Mouse (Mus musculus) hindbrain, embryonic 16.5 days (tissue): Measurements from ENCODE around the gene Cic. TPM values are rescaled to one million over a fixed set of nuclear protein-coding genes. Genes with fewer than 3 reads are reported as not detected.
"Not testable (repeated sequence)": the region's sequence is repeated elsewhere in the genome, so short reads cannot be mapped to it uniquely, and the experiment has no call there.

Experiments used
- ATAC-seq: fragments of 200-750 bp; cut with Nextera tagmentation; 2 replicates; pipeline ENCODE4 v1.8.0; 2017; ENCODE audit warnings: moderate TSS enrichment, moderate library complexity
- H3K27ac ChIP-seq: fragments of 300-500 bp; sonication (generic); 2 replicates; pipeline ENCODE4 v1.5.1; 2014; ENCODE audit warnings: low read depth, mild to moderate bottlenecking, control low read depth, low read length, moderate library complexity
- H3K27me3 ChIP-seq: fragments of 300-500 bp; sonication (generic); replicated peaks from 2 replicates; pipeline ENCODE4 v1.6.1; 2014; ENCODE audit warnings: low read length; ENCODE audit not compliant: control insufficient read depth, insufficient read depth
- H3K36me3 ChIP-seq: fragments of 300-500 bp; sonication (generic); 2 replicates; pipeline ENCODE4 v1.6.1; 2014; ENCODE audit warnings: mild to moderate bottlenecking, low read length, moderate library complexity, mixed read lengths; ENCODE audit not compliant: control insufficient read depth, insufficient read depth
- H3K4me1 ChIP-seq: fragments of 300-500 bp; sonication (generic); 2 replicates; pipeline ENCODE4 v1.6.1; 2014; ENCODE audit warnings: low read depth, low read length; ENCODE audit not compliant: control insufficient read depth, insufficient read depth
- H3K4me2 ChIP-seq: fragments of 300-500 bp; sonication (generic); 2 replicates; pipeline ENCODE4 v1.6.1; 2014; ENCODE audit warnings: mild to moderate bottlenecking, low read length, control low read depth, moderate library complexity
- H3K4me3 ChIP-seq: fragments of 300-500 bp; sonication (generic); 2 replicates; pipeline ENCODE4 v1.5.1; 2014; ENCODE audit warnings: mild to moderate bottlenecking, low read length, control low read depth, moderate library complexity
- H3K9ac ChIP-seq: fragments of 300-500 bp; sonication (generic); 2 replicates; pipeline ENCODE4 v1.6.1; 2014; ENCODE audit warnings: low read depth, mild to moderate bottlenecking, control low read depth, low read length, moderate library complexity
- H3K9me3 ChIP-seq: fragments of 300-500 bp; sonication (generic); 2 replicates; pipeline ENCODE4 v1.6.1; 2014; ENCODE audit warnings: mild to moderate bottlenecking, low read length, moderate library complexity; ENCODE audit not compliant: control insufficient read depth
- WGBS: fragments of 180-500 bp; shearing (Covaris S2); extraction: QIAGEN DNeasy Blood & Tissue Kit; methylation state at CpG from one replicate; pipeline ENCODE4 v1.1.7; 2014; 5-methylcytosine and 5-hydroxymethylcytosine counted together
- polyA plus RNA-seq: library from polyadenylated mRNA; unstranded; fragments of >200 nt; fragmentation: Nextera tagmentation; extraction: Ambion mirVana; gene quantifications from 2 replicates; pipeline ENCODE4 v1.2.1, GENCODE M21; 2015

Cic gene
- polyA plus RNA-seq, 1 experiment from 2014 or later, result 36.4 TPM

- H3K36me3 ChIP-seq, result no peaks in the 10 kb centered on the region
- ATAC-seq, result peak; percentile 98
- H3K9me3 ChIP-seq, result no peaks in the 10 kb centered on the region
- peak within 1 kb of the TSS; percentile 96 for H3K4me2 ChIP-seq
- H3K27ac ChIP-seq, result peak within 1 kb of the TSS; percentile 88
- WGBS, result 1% methylated on average over 51 of the region's 52 CpGs
- peaks cover 22% of the 10 kb centered on the region for H3K4me1 ChIP-seq
- H3K27me3 ChIP-seq, result peaks cover 24% of the 10 kb centered on the region
- H3K9ac ChIP-seq, result peak within 1 kb of the TSS; percentile 89
- H3K4me3 ChIP-seq, result peak within 1 kb of the TSS; percentile 73
Observed at GRCm38 (mm10) chr7:25316532-25317445, 49.3 kb downstream of the Cic start, which contains the start of gene Megf8. Gene Megf8, plus strand, starts transcription at chr7:25317164.

- no peak for ATAC-seq
- 12% methylated on average over 21 of the region's 21 CpGs for WGBS
Observed at GRCm38 (mm10) chr7:25317446-25317999, 50.0 kb downstream of the Cic start.

GRCm38 (mm10) chr7:25322058-25322484 lies 54.6 kb downstream of the Cic start:
- H3K4me3 ChIP-seq, result no peak overlapping the region
- H3K27ac ChIP-seq, result 0 out of 2 replicates have a peak overlapping the region, but pooled peaks have one; percentile 8
- no peaks in the 10 kb centered on the region for H3K9me3 ChIP-seq
- no peak for ATAC-seq
- H3K4me2 ChIP-seq, result 0 out of 2 replicates have a peak overlapping the region, but pooled peaks have one; percentile 18
- 0 out of 2 replicates have a peak, but pooled peaks cover 2% of the 10 kb centered on the region for H3K36me3 ChIP-seq
- 8% methylated on average over 6 of the region's 6 CpGs for WGBS
- H3K9ac ChIP-seq, result no peak overlapping the region
- peaks cover 14% of the 10 kb centered on the region for H3K4me1 ChIP-seq
- H3K27me3 ChIP-seq, result no peaks in the 10 kb centered on the region

More at GRCm38 (mm10) chr7:25317446-25317999, 50.0 kb downstream of the Cic start:
- Histone ChIP-seq H3K4me1 (peaks cover 26% of the 10 kb centered on the region), H3K4me3 (peak overlapping the region; percentile 73), H3K9me3 (no peaks in the 10 kb centered on the region), H3K27me3 (peaks cover 16% of the 10 kb centered on the region), H3K9ac (peak overlapping the region; percentile 89), H3K27ac (peak overlapping the region; percentile 88), H3K36me3 (no peaks in the 10 kb centered on the region), H3K4me2 (peak overlapping the region; percentile 96)

- Histone ChIP-seq H3K9ac (no peak overlapping the region), H3K4me3 (no peak overlapping the region), H3K4me1 (peaks cover 9% of the 10 kb centered on the region), H3K36me3 (peaks cover 6% of the 10 kb centered on the region; the same call in 1 of the 2 replicates), H3K9me3 (no peaks in the 10 kb centered on the region), H3K27ac (no peak overlapping the region), H3K4me2 (no peak overlapping the region), H3K27me3 (no peaks in the 10 kb centered on the region)
- ATAC-seq, result no peak
- 89% methylated on average over 2 of the region's 2 CpGs for WGBS
Observed at GRCm38 (mm10) chr7:25323219-25323618, 55.7 kb downstream of the Cic start.

- not testable (repeated sequence) for H3K27me3 ChIP-seq, ATAC-seq, H3K4me1 ChIP-seq, H3K27ac ChIP-seq, H3K4me2 ChIP-seq, H3K9ac ChIP-seq, H3K9me3 ChIP-seq, H3K4me3 ChIP-seq
- peaks cover 19% of the 10 kb centered on the region; the same call in 1 of the 2 replicates for H3K36me3 ChIP-seq
- 90% methylated on average over 5 of the region's 6 CpGs for WGBS
Observed at GRCm38 (mm10) chr7:25325431-25325830, 57.9 kb downstream of the Cic start.

GRCm38 (mm10) chr7:25326233-25326632 lies 58.7 kb downstream of the Cic start:
- H3K27ac ChIP-seq, result no peak overlapping the region
- no peaks in the 10 kb centered on the region for H3K9me3 ChIP-seq
- ATAC-seq, result no peak
- H3K4me3 ChIP-seq, result no peak overlapping the region
- WGBS, result 94% methylated on average over 8 of the region's 8 CpGs
- no peak overlapping the region for H3K9ac ChIP-seq
- peaks cover 26% of the 10 kb centered on the region for H3K36me3 ChIP-seq
- H3K4me2 ChIP-seq, result no peak overlapping the region
- no peaks in the 10 kb centered on the region for H3K27me3 ChIP-seq
- H3K4me1 ChIP-seq, result peaks cover 9% of the 10 kb centered on the region

- Histone ChIP-seq H3K4me2 (no peak overlapping the region), H3K27ac (no peak overlapping the region), H3K27me3 (no peaks in the 10 kb centered on the region), H3K4me1 (no peaks in the 10 kb centered on the region), H3K4me3 (no peak overlapping the region), H3K9me3 (no peaks in the 10 kb centered on the region), H3K9ac (no peak overlapping the region), H3K36me3 (peaks cover 42% of the 10 kb centered on the region)
- WGBS, result 32% methylated on average over 16 of the region's 16 CpGs
- 0 out of 2 replicates have a peak, but pooled peaks have one; percentile 57 for ATAC-seq
Observed at GRCm38 (mm10) chr7:25333596-25334307, 66.2 kb downstream of the Cic start.

- no peak overlapping the region for H3K4me2 ChIP-seq
- H3K27ac ChIP-seq, result no peak overlapping the region
- peaks cover 41% of the 10 kb centered on the region for H3K36me3 ChIP-seq
- H3K4me1 ChIP-seq, result no peaks in the 10 kb centered on the region
- H3K4me3 ChIP-seq, result no peak overlapping the region
- no peak overlapping the region for H3K9ac ChIP-seq
- WGBS, result 85% methylated on average over 12 of the region's 12 CpGs
- H3K9me3 ChIP-seq, result no peaks in the 10 kb centered on the region
- no peak for ATAC-seq
- H3K27me3 ChIP-seq, result no peaks in the 10 kb centered on the region
Observed at GRCm38 (mm10) chr7:25334472-25334871, 67.0 kb downstream of the Cic start.
